Mouse (Mus musculus) heart, embryonic 12.5 days (tissue): ENCODE measurements around the gene Tdp1. TPM values are rescaled to one million over a fixed set of nuclear protein-coding genes. Genes with fewer than 3 reads are reported as not detected.

Experiments
- ATAC-seq: fragments of 200-750 bp; cut with Nextera tagmentation; 2 replicates; pipeline ENCODE4 v1.8.0; 2017; ENCODE audit warnings: moderate TSS enrichment, moderate library complexity; ENCODE audit not compliant: insufficient number of reproducible peaks, low FRiP score
- H3K27ac ChIP-seq: fragments of 300-500 bp; sonication (generic); 2 replicates; pipeline ENCODE4 v1.5.1; 2016; ENCODE audit warnings: mild to moderate bottlenecking, moderate library complexity; ENCODE audit not compliant: poor library complexity, severe bottlenecking
- H3K27me3 ChIP-seq: fragments of 300-500 bp; sonication (generic); replicated peaks from 2 replicates; pipeline ENCODE4 v1.6.1; 2016; ENCODE audit warnings: mild to moderate bottlenecking, moderate library complexity
- H3K36me3 ChIP-seq: fragments of 300-500 bp; sonication (generic); 2 replicates; pipeline ENCODE4 v1.6.1; 2016; ENCODE audit warnings: mild to moderate bottlenecking, moderate library complexity
- H3K4me1 ChIP-seq: fragments of 300-500 bp; sonication (generic); replicated peaks from 2 replicates; pipeline ENCODE4 v1.6.1; 2016; ENCODE audit warnings: mild to moderate bottlenecking
- H3K4me2 ChIP-seq: fragments of 300-500 bp; sonication (generic); 2 replicates; pipeline ENCODE4 v1.6.1; 2016; ENCODE audit warnings: mild to moderate bottlenecking, moderate library complexity
- H3K4me3 ChIP-seq: fragments of 300-500 bp; sonication (generic); 2 replicates; pipeline ENCODE4 v1.5.1; 2016; ENCODE audit warnings: mild to moderate bottlenecking
- H3K9ac ChIP-seq: fragments of 300-500 bp; sonication (generic); 2 replicates; pipeline ENCODE4 v1.6.1; 2016; ENCODE audit warnings: mild to moderate bottlenecking, moderate library complexity
- H3K9me3 ChIP-seq: fragments of 300-500 bp; sonication (generic); replicated peaks from 2 replicates; pipeline ENCODE4 v1.6.1; 2016; ENCODE audit warnings: mild to moderate bottlenecking, moderate library complexity
- WGBS: fragments of 180-500 bp; shearing (Covaris S2); methylation state at CpG from one replicate; pipeline ENCODE4 v1.1.7; 2016; 5-methylcytosine and 5-hydroxymethylcytosine counted together
- microRNA-seq: library from miRNA; unstranded; fragments of <30 nt; microRNA quantifications from one replicate; pipeline ENCODE4, GENCODE M21; 2017
- polyA plus RNA-seq: library from polyadenylated mRNA; unstranded; fragments of >200 nt; fragmentation: Nextera tagmentation; extraction: Ambion mirVana; gene quantifications from 2 replicates; pipeline ENCODE4 v1.2.1, GENCODE M21; 2016

Tdp1 gene
- polyA plus RNA-seq, 1 experiment from 2014 or later, result 29.9 TPM

GRCm38 (mm10) chr12:100002914-100003587, 118.7 kb downstream of the Tdp1 start:
- Histone ChIP-seq H3K4me2 (no peak overlapping the region), H3K27ac (no peak overlapping the region), H3K4me1 (no peaks in the 10 kb centered on the region), H3K27me3 (no peaks in the 10 kb centered on the region), H3K9me3 (no peaks in the 10 kb centered on the region), H3K9ac (no peak overlapping the region), H3K36me3 (no peaks in the 10 kb centered on the region), H3K4me3 (no peak overlapping the region)
- no peak for ATAC-seq
- 46% methylated on average over 8 of the region's 8 CpGs for WGBS

Small RNA genes lying within 50 kb of the gene (microRNA-seq; reads per million reads assigned to microRNA genes)
- gene Gm23291, result not detected

Other genes with a start within 250 kb of the Tdp1 start
- gene Efcab11, start 78 bp upstream of the Tdp1 start, polyA plus RNA-seq, result 10.0 and 11.8 TPM in 2 replicates
- 0.12 and 0.27 TPM in 2 replicates for gene Kcnk13, start 80.0 kb downstream of the Tdp1 start, polyA plus RNA-seq
- gene Psmc1, start 225.6 kb downstream of the Tdp1 start, polyA plus RNA-seq, result 210 and 221 TPM in 2 replicates